8 mouse cellular contexts compared by ENCODE assay signal in genomic region chr5:44799053-44799860, GRCm38 (mm10). TPM values are rescaled to one million over a fixed set of nuclear protein-coding genes. Genes with fewer than 3 reads are reported as not detected.
DNase-seq lines count a peak whose midpoint lies in the region; ATAC-seq and TF ChIP-seq lines count a peak whose summit lies in the region.

TSS of gene Ldb2 (minus strand) at chr5:44799680.

- H3K4me1 ChIP-seq in forebrain, embryonic 14.5 days (ENCODE audit: control insufficient read depth, insufficient read depth, low read length), result peaks cover 4% of the 10 kb centered on the region
- H3K4me1 ChIP-seq in heart, embryonic 15.5 days (replicated peaks), result 0 out of 2 replicates have a peak, but pooled peaks cover 2% of the 10 kb centered on the region
- peaks cover 2% of the 10 kb centered on the region; the same call in 1 of the 2 replicates for H3K4me1 ChIP-seq in testis, adult 2 months (ENCODE audit: control insufficient read depth, insufficient read depth, low read length)

- peak within 1 kb of the TSS; percentile 63 for H3K9ac ChIP-seq in forebrain, embryonic 14.5 days (ENCODE audit: low read length)
- H3K9ac ChIP-seq in heart, embryonic 15.5 days, result peak within 1 kb of the TSS; percentile 33; the same call in 1 of the 2 replicates

- no peaks in the 10 kb centered on the region for H3K36me3 ChIP-seq in forebrain, embryonic 14.5 days (ENCODE audit: control insufficient read depth, insufficient read depth, low read length)
- H3K36me3 ChIP-seq in heart, embryonic 15.5 days, result no peaks in the 10 kb centered on the region
- H3K36me3 ChIP-seq in myocyte (ENCODE audit: control insufficient read depth, insufficient read depth), result no peaks in the 10 kb centered on the region
- no peaks in the 10 kb centered on the region for H3K36me3 ChIP-seq in testis, adult 2 months (ENCODE audit: control insufficient read depth, insufficient read depth, low read length)

- peak; percentile 93 for ATAC-seq in forebrain, embryonic 14.5 days
- ATAC-seq in heart, embryonic 15.5 days (replicated peaks; ENCODE audit: insufficient number of reproducible peaks, insufficient read depth, low FRiP score, low read depth), result peak; percentile 77

- WGBS in forebrain, embryonic 14.5 days, result 2% methylated on average over 19 of the region's 19 CpGs
- 2% methylated on average over 18 of the region's 19 CpGs for WGBS in heart, embryonic 15.5 days

- H3K4me3 ChIP-seq in forebrain, embryonic 14.5 days (ENCODE audit: low read depth, low read length), result peak within 1 kb of the TSS; percentile 38
- H3K4me3 ChIP-seq in heart, embryonic 15.5 days, result peak within 1 kb of the TSS; percentile 51
- no peak within 1 kb of the TSS for H3K4me3 ChIP-seq in myocyte
- peak within 1 kb of the TSS; percentile 76 for H3K4me3 ChIP-seq in testis, adult 2 months (ENCODE audit: control insufficient read depth, low read depth, low read length)

- H3K4me2 ChIP-seq in forebrain, embryonic 14.5 days (ENCODE audit: low read length), result peak within 1 kb of the TSS; percentile 60
- peak within 1 kb of the TSS; percentile 68 for H3K4me2 ChIP-seq in heart, embryonic 15.5 days
- H3K4me2 ChIP-seq in myocyte (ENCODE audit: low read depth), result peak within 1 kb of the TSS; percentile 6

- DNase-seq in cerebellum, postnatal 10 days, result peak; percentile 44 to 67
- DNase-seq in forebrain, embryonic 14.5 days (ENCODE audit: low spot score), result peak; percentile 82
- DNase-seq in kidney, postnatal 14 days, result peak; percentile 73
- peak; percentile 46 for DNase-seq in liver
- no peak for DNase-seq in c-Kit-positive CD71-positive TER-119-positive erythroid progenitor cells, embryonic 14.5 days (ENCODE audit: low spot score)

- no peak within 1 kb of the TSS for H3ac ChIP-seq in myocyte (ENCODE audit: control insufficient read depth, insufficient read length)

- H3K9me3 ChIP-seq in forebrain, embryonic 14.5 days (replicated peaks; ENCODE audit: control insufficient read depth, low read length), result no peaks in the 10 kb centered on the region
- H3K9me3 ChIP-seq in heart, embryonic 15.5 days (replicated peaks), result no peaks in the 10 kb centered on the region

- H3K27ac ChIP-seq in forebrain, embryonic 14.5 days (ENCODE audit: low read depth, low read length), result peak within 1 kb of the TSS; percentile 49; the same call in 1 of the 2 replicates
- H3K27ac ChIP-seq in heart, embryonic 15.5 days, result peak within 1 kb of the TSS; percentile 22; the same call in 1 of the 2 replicates
- H3K27ac ChIP-seq in testis, adult 2 months (ENCODE audit: control insufficient read depth, insufficient read depth, low read depth, low read length), result no peak within 1 kb of the TSS

- H3K79me2 ChIP-seq in myocyte (ENCODE audit: control insufficient read depth, insufficient read depth), result no peaks in the 10 kb centered on the region

- no peaks in the 10 kb centered on the region for H3K27me3 ChIP-seq in forebrain, embryonic 14.5 days (replicated peaks; ENCODE audit: control insufficient read depth, insufficient read depth, low read length)
- H3K27me3 ChIP-seq in heart, embryonic 15.5 days, result no peaks in the 10 kb centered on the region
- H3K27me3 ChIP-seq in myocyte (ENCODE audit: control insufficient read depth, insufficient read depth, insufficient read length), result no peaks in the 10 kb centered on the region
- no peaks in the 10 kb centered on the region for H3K27me3 ChIP-seq in testis, adult 2 months (ENCODE audit: control insufficient read depth, insufficient read depth, low read length)

- no peak for TF ChIP-seq POLR2A in myocyte (IDR thresholded peaks at IDR 0.05; ENCODE audit: insufficient read length, low read depth)
- no peak for TF ChIP-seq POLR2A in testis, adult 2 months (IDR thresholded peaks at IDR 0.05; ENCODE audit: control insufficient read depth, low read depth, low read length)

- no peak for TF ChIP-seq CTCF in testis, adult 2 months (IDR thresholded peaks at IDR 0.05; ENCODE audit: control insufficient read depth, insufficient read depth, insufficient replicate concordance, low read depth, low read length)

TF ChIP-seq in myocyte, 11 proteins besides CTCF, POLR2A, EP300 and RAD21:
- TF ChIP-seq TCF12 (IDR thresholded peaks at IDR 0.05; ENCODE audit: insufficient read depth, poor library complexity, severe bottlenecking) (no peak), USF1 (IDR thresholded peaks at IDR 0.05; ENCODE audit: low read depth) (no peak), POLR2AphosphoS2 (IDR thresholded peaks at IDR 0.05; ENCODE audit: insufficient read length, low read depth) (no peak), TCF3 (IDR thresholded peaks at IDR 0.05; ENCODE audit: insufficient read length, low read depth) (no peak), REST (IDR thresholded peaks at IDR 0.05; ENCODE audit: insufficient read depth, insufficient read length) (no peak), MYOD1 (IDR thresholded peaks at IDR 0.05; ENCODE audit: control insufficient read depth in 1 of 3, insufficient read length in 2 of 3, low read depth in 2 of 3) (no peak), SRF (IDR thresholded peaks at IDR 0.05; ENCODE audit: control insufficient read depth, insufficient read length, low read depth) (no peak), MYOG (IDR thresholded peaks at IDR 0.05; ENCODE audit: control insufficient read depth in 1 of 3, insufficient read depth in 1 of 3, insufficient read length in 2 of 3, low read depth in 2 of 3) (no peak), E2F4 (IDR thresholded peaks at IDR 0.05; ENCODE audit: insufficient read depth) (no peak), CEBPB (IDR thresholded peaks at IDR 0.05; ENCODE audit: insufficient read depth, poor library complexity, severe bottlenecking) (no peak), MAX (IDR thresholded peaks at IDR 0.05; ENCODE audit: low read depth) (no peak)

RNA-seq across cellular contexts. Expression of gene Ldb2, which starts in this region (rescaled TPM):
- polyA plus RNA-seq in forebrain, embryonic 14.5 days (2014; fragmentation: Nextera tagmentation; extraction: Ambion mirVana), result 72.1 and 73.9 TPM in 2 replicates
- polyA plus RNA-seq in heart, embryonic 15.5 days (2015; fragmentation: Nextera tagmentation; extraction: Ambion mirVana), result 13.3 and 18.5 TPM in 2 replicates
- not detected for polyA plus RNA-seq in myocyte (2012; fragmentation: generic; extraction: Trizol)
- polyA plus RNA-seq in testis, adult 2 months (2012; rRNA removed), result 0.99 and 2.1 TPM in 2 replicates

Comparison
In these comparisons a context has a peak if more than half of its experiments do, and no peak if none do; other contexts are left out.
1. H3K4me2 ChIP-seq: peak in every context shown above with its lines; median percentile 68 in heart, embryonic 15.5 days; 60 in forebrain, embryonic 14.5 days; 6 in myocyte.